Mouse (Mus musculus) megakaryocyte, embryonic 14.5 days (primary cell): Measurements from ENCODE around the gene Esyt2. TPM values are rescaled to one million over a fixed set of nuclear protein-coding genes. Genes with fewer than 3 reads are reported as not detected.

Experiments
- H3K27me3 ChIP-seq: replicated peaks from 2 replicates; pipeline ENCODE3; 2012; ENCODE audit warnings: inconsistent platforms
- H3K36me3 ChIP-seq: replicated peaks from 2 replicates; pipeline ENCODE3; 2012; ENCODE audit warnings: low read length, inconsistent platforms, mixed read lengths
- H3K4me1 ChIP-seq: 2 replicates; pipeline ENCODE4 v1.6.1; 2012; ENCODE audit warnings: inconsistent platforms
- H3K4me3 ChIP-seq: replicated peaks from 2 replicates; pipeline ENCODE3; 2012; ENCODE audit warnings: moderate library complexity, mild to moderate bottlenecking, inconsistent platforms
- H3K9me3 ChIP-seq: 2 replicates; pipeline ENCODE4 v1.6.1; 2012; ENCODE audit warnings: inconsistent platforms
- FLI1 ChIP-seq: IDR thresholded peaks from 2 replicates; pipeline ENCODE4 v1.6.1; 2012; ENCODE audit warnings: low read length, inconsistent platforms, mixed read lengths
- GATA1 ChIP-seq: IDR thresholded peaks from 3 replicates; pipeline ENCODE4 v1.6.1; 2012; ENCODE audit warnings: mixed read lengths, low read length, inconsistent platforms, borderline replicate concordance
- polyA plus RNA-seq: library from polyadenylated mRNA; stranded (reverse); fragments of >175 nt; gene quantifications from 2 replicates; pipeline ENCODE4 v1.2.3, GENCODE M21; 2012; ENCODE audit warnings: low replicate concordance; ENCODE audit not compliant: insufficient read depth

The Esyt2 gene
- polyA plus RNA-seq, 1 experiment: 4.3 TPM

- TF ChIP-seq FLI1 (no peak), GATA1 (no peak)
- Histone ChIP-seq H3K4me1 (peaks cover 51% of the 10 kb centered on the region), H3K36me3 (no peaks in the 10 kb centered on the region), H3K4me3 (no peak overlapping the region), H3K27me3 (no peaks in the 10 kb centered on the region), H3K9me3 (no peaks in the 10 kb centered on the region)
Observed at GRCm38 (mm10) chr12:116278541-116278940, 2.5 kb upstream of the Esyt2 start.

GRCm38 (mm10) chr12:116279181-116279580 lies 1.8 kb upstream of the Esyt2 start:
- Histone ChIP-seq H3K9me3 (no peaks in the 10 kb centered on the region), H3K27me3 (no peaks in the 10 kb centered on the region), H3K36me3 (no peaks in the 10 kb centered on the region), H3K4me3 (peak overlapping the region; percentile 60), H3K4me1 (peaks cover 50% of the 10 kb centered on the region)
- TF ChIP-seq FLI1 (no peak), GATA1 (no peak)

GRCm38 (mm10) chr12:116280149-116280652 lies 795 bp upstream of the Esyt2 start:
- Histone ChIP-seq H3K9me3 (no peaks in the 10 kb centered on the region), H3K36me3 (no peaks in the 10 kb centered on the region), H3K27me3 (no peaks in the 10 kb centered on the region), H3K4me3 (peak overlapping the region; percentile 93), H3K4me1 (peaks cover 53% of the 10 kb centered on the region)
- no peak for TF ChIP-seq FLI1

GRCm38 (mm10) chr12:116281427-116282281 lies 658 bp downstream of the Esyt2 start:
- Histone ChIP-seq H3K27me3 (no peaks in the 10 kb centered on the region), H3K9me3 (no peaks in the 10 kb centered on the region), H3K36me3 (peaks cover 8% of the 10 kb centered on the region), H3K4me1 (peaks cover 48% of the 10 kb centered on the region), H3K4me3 (peak overlapping the region; percentile 93)
- TF ChIP-seq FLI1 (no peak), GATA1 (no peak)

GRCm38 (mm10) chr12:116282856-116283255 lies 1.9 kb downstream of the Esyt2 start:
- no peaks in the 10 kb centered on the region for H3K27me3 ChIP-seq
- TF ChIP-seq GATA1: no peak
- TF ChIP-seq FLI1: no peak
- H3K4me3 ChIP-seq: peak overlapping the region; percentile 93
- peaks cover 47% of the 10 kb centered on the region for H3K4me1 ChIP-seq
- peaks cover 10% of the 10 kb centered on the region for H3K36me3 ChIP-seq
- no peaks in the 10 kb centered on the region for H3K9me3 ChIP-seq

GRCm38 (mm10) chr12:116283511-116283910 lies 2.5 kb downstream of the Esyt2 start:
- Histone ChIP-seq H3K9me3 (no peaks in the 10 kb centered on the region), H3K4me1 (peaks cover 46% of the 10 kb centered on the region), H3K36me3 (peaks cover 15% of the 10 kb centered on the region), H3K4me3 (peak overlapping the region; percentile 23), H3K27me3 (no peaks in the 10 kb centered on the region)
- TF ChIP-seq FLI1: no peak
- TF ChIP-seq GATA1: no peak

GRCm38 (mm10) chr12:116293185-116293584 lies 12.2 kb downstream of the Esyt2 start:
- H3K9me3 ChIP-seq: no peaks in the 10 kb centered on the region
- peaks cover 14% of the 10 kb centered on the region for H3K36me3 ChIP-seq
- H3K4me1 ChIP-seq: peaks cover 42% of the 10 kb centered on the region; the same call in 1 of the 2 replicates
- H3K4me3 ChIP-seq: no peak overlapping the region
- no peak for TF ChIP-seq FLI1
- TF ChIP-seq GATA1: no peak
- H3K27me3 ChIP-seq: no peaks in the 10 kb centered on the region

- Histone ChIP-seq H3K4me3 (no peak overlapping the region), H3K9me3 (no peaks in the 10 kb centered on the region), H3K36me3 (peaks cover 9% of the 10 kb centered on the region), H3K4me1 (peaks cover 37% of the 10 kb centered on the region; the same call in 1 of the 2 replicates), H3K27me3 (no peaks in the 10 kb centered on the region)
- TF ChIP-seq FLI1: no peak
- no peak for TF ChIP-seq GATA1
Observed at GRCm38 (mm10) chr12:116293599-116294292, 12.8 kb downstream of the Esyt2 start.

GRCm38 (mm10) chr12:116299906-116300305 lies 18.9 kb downstream of the Esyt2 start:
- Histone ChIP-seq H3K4me3 (no peak overlapping the region), H3K27me3 (no peaks in the 10 kb centered on the region), H3K9me3 (peaks cover 5% of the 10 kb centered on the region; the same call in 1 of the 2 replicates), H3K4me1 (peaks cover 9% of the 10 kb centered on the region; the same call in 1 of the 2 replicates), H3K36me3 (peaks cover 25% of the 10 kb centered on the region)
- no peak for TF ChIP-seq GATA1
- no peak for TF ChIP-seq FLI1
